Mouse (Mus musculus): ENCODE measurements around the gene Slco2b1. TPM values are rescaled to one million over a fixed set of nuclear protein-coding genes. Genes with fewer than 3 reads are reported as not detected.
"Not testable (repeated sequence)": the region's sequence is repeated elsewhere in the genome, so short reads cannot be mapped to it uniquely, and the experiment has no call there.

Gene Slco2b1
- polyA plus RNA-seq, 1 experiment from 2014 or later = 3.0 TPM

DNA sequence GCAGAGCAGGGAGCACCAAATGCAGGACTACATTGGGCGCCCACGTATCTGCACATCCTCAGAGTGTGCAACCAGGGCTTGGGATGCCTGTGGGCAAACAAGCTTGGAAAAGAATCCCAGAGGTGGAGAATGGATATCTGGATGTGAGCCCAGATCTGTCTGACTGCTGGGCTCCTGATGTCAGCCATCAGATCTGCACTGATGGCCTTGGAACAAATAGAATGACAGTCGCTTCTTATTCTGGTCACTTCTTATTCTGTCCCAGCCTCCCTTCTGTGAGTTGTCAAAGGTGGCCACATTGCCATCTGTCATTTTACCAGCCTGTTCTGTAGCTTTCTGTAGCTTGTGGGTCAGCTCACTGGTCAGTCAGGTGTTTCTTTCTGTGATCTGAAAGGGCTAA lies 12.6 kb downstream of the Slco2b1 start:
- Histone ChIP-seq H3K4me3 (ENCODE audit: low read length) (no peak overlapping the region), H3K9ac (replicated peaks; ENCODE audit: low read length) (no peak overlapping the region), H3K4me2 (replicated peaks; ENCODE audit: low read depth, low read length) (no peak overlapping the region), H3K9me3 (ENCODE audit: low read length) (no peaks in the 10 kb centered on the region), H3K4me1 (ENCODE audit: insufficient read depth, low read length) (peaks cover 11% of the 10 kb centered on the region; the same call in 1 of the 2 replicates), H3K27ac (ENCODE audit: low read length) (no peak overlapping the region), H3K36me3 (ENCODE audit: insufficient read depth, low read length) (no peaks in the 10 kb centered on the region), H3K27me3 (ENCODE audit: insufficient read depth, low read length) (no peaks in the 10 kb centered on the region)
- ATAC-seq (ENCODE audit: low FRiP score, low TSS enrichment) = no peak
- 91% methylated on average over 3 of the region's 3 CpGs for WGBS

DNA sequence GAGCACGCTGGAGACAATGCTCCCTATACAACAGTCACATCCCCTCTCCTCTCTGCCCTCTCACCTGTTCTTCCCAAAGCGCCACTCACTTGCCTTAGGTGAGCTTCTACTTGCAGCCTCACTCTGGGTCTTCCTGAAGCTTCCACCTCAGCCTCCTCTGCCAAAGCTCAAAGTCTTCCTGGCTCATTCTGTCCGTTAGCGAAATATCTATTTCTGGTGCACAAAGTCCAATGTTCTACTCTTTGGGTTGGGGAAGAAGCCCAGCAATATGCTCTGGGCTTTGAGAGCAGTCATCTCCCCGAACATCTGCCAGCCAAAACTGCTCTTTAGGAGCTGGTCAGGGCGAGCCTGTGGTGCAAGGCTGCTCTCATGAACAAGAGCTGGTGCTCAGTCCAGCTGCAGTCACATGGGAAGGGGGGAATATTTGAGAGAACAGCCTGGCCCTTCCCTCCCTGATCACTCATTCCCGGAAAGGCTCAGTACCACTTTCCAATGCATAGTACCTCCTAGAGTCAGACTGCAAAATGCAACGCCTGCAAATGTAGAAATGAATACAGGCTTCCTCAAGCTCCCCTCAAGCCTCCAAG lies 15.6 kb downstream of the Slco2b1 start:
- no peak for ATAC-seq (ENCODE audit: low FRiP score, low TSS enrichment)
- WGBS = 93% methylated on average over 8 of the region's 8 CpGs
- Histone ChIP-seq H3K9me3 (ENCODE audit: low read length) (no peaks in the 10 kb centered on the region), H3K4me2 (replicated peaks; ENCODE audit: low read depth, low read length) (no peak overlapping the region), H3K27me3 (ENCODE audit: insufficient read depth, low read length) (no peaks in the 10 kb centered on the region), H3K9ac (replicated peaks; ENCODE audit: low read length) (no peak overlapping the region), H3K27ac (ENCODE audit: low read length) (no peak overlapping the region), H3K4me1 (ENCODE audit: insufficient read depth, low read length) (0 out of 2 replicates have a peak, but pooled peaks cover 7% of the 10 kb centered on the region), H3K36me3 (ENCODE audit: insufficient read depth, low read length) (no peaks in the 10 kb centered on the region), H3K4me3 (ENCODE audit: low read length) (no peak overlapping the region)

DNA sequence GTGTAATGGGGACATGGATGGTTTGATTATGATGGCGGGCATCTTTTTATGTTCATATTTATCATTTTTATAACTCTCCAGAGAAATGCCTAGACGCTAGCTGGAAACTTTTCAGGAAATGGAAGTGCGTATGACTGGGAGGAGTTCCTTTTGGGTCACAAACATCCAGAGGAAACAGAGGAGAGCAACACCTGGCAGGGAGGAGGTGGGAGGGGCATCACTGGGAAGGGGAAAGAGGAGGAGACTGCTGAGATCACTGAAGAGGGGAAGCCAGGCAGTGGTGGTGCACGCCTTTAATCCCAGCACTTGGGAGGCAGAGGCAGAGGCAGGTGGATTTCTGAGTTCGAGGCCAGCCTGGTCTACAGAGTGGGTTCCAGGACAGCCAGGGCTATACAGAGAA lies 16.7 kb downstream of the Slco2b1 start:
- not testable (repeated sequence) for H3K4me2 ChIP-seq (replicated peaks; ENCODE audit: low read depth, low read length); ATAC-seq (ENCODE audit: low FRiP score, low TSS enrichment); H3K27me3 ChIP-seq (ENCODE audit: insufficient read depth, low read length); H3K4me1 ChIP-seq (ENCODE audit: insufficient read depth, low read length); H3K4me3 ChIP-seq (ENCODE audit: low read length); H3K36me3 ChIP-seq (ENCODE audit: insufficient read depth, low read length); H3K9ac ChIP-seq (replicated peaks; ENCODE audit: low read length); H3K9me3 ChIP-seq (ENCODE audit: low read length); H3K27ac ChIP-seq (ENCODE audit: low read length)
- WGBS = 64% methylated on average over 5 of the region's 5 CpGs

DNA sequence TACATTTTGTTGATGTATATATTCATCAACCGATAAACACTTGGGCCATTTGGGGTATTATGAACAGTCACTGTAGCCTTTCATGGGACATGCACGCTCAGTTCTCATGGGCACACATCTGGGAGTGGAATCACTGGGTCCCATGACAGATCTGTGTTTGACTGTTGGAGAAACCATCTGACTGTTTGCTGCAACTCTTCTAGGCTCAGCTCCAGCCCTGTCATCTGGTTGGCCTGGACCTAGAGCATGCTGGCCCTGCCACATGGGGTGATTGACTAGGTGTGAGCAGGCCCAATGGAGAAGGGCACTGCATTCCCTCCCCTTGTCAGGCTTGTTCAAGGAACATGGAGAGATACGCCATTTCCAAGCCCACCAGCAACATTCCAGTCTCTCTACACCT lies 17.2 kb downstream of the Slco2b1 start:
- Histone ChIP-seq H3K4me2 (replicated peaks; ENCODE audit: low read depth, low read length) (no peak overlapping the region), H3K36me3 (ENCODE audit: insufficient read depth, low read length) (no peaks in the 10 kb centered on the region), H3K9ac (replicated peaks; ENCODE audit: low read length) (no peak overlapping the region), H3K27ac (ENCODE audit: low read length) (no peak overlapping the region), H3K4me1 (ENCODE audit: insufficient read depth, low read length) (no peaks in the 10 kb centered on the region), H3K4me3 (ENCODE audit: low read length) (no peak overlapping the region), H3K27me3 (ENCODE audit: insufficient read depth, low read length) (no peaks in the 10 kb centered on the region), H3K9me3 (ENCODE audit: low read length) (no peaks in the 10 kb centered on the region)
- no peak for ATAC-seq (ENCODE audit: low FRiP score, low TSS enrichment)
- WGBS = 82% methylated on average over 3 of the region's 3 CpGs

DNA sequence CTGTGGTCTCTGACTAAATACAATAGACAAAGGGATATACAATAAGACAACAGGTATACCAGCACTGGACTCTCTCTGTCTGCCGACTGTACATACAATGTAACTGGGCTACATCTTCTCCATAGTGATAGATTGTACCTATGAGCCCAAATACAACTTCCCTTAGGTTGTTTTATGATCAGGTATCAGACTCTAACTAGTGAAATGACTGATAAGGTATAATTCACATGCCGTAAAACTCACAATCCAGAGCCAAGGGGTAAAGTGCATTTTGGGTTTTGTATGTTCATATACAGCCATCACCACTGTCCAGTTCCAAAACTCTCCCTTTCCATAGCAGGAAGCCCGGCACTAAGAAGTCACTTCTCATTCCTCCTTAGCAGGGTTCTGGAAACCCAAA lies 17.8 kb downstream of the Slco2b1 start:
- no peaks in the 10 kb centered on the region for H3K36me3 ChIP-seq (ENCODE audit: insufficient read depth, low read length)
- ATAC-seq (ENCODE audit: low FRiP score, low TSS enrichment) = no peak
- no peak overlapping the region for H3K4me2 ChIP-seq (replicated peaks; ENCODE audit: low read depth, low read length)
- no peaks in the 10 kb centered on the region for H3K27me3 ChIP-seq (ENCODE audit: insufficient read depth, low read length)
- H3K9ac ChIP-seq (replicated peaks; ENCODE audit: low read length) = no peak overlapping the region
- no peaks in the 10 kb centered on the region for H3K4me1 ChIP-seq (ENCODE audit: insufficient read depth, low read length)
- H3K4me3 ChIP-seq (ENCODE audit: low read length) = no peak overlapping the region
- H3K27ac ChIP-seq (ENCODE audit: low read length) = no peak overlapping the region
- no peaks in the 10 kb centered on the region for H3K9me3 ChIP-seq (ENCODE audit: low read length)
- WGBS = 96% methylated on average over 3 of the region's 3 CpGs

DNA sequence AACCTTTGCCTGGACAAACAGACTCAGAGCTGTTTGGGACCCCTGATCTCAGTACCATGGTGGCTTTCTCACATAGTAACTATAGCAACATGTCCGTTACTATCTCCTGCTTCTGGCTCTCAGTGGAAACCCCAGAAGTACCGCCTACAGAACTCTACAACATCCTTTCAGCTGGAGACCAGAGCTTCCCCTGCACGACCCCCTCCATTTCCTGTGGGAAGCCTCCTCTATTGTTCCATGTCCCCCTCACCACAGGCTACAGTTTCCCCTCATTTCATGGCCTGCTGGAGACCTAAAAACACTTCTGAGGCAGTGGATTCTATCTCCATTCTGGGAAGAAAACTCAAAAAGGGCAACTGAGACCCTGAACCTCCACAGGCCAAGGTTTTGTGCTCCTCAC lies 18.7 kb downstream of the Slco2b1 start:
- Histone ChIP-seq H3K4me3 (ENCODE audit: low read length) (no peak overlapping the region), H3K4me1 (ENCODE audit: insufficient read depth, low read length) (no peaks in the 10 kb centered on the region), H3K4me2 (replicated peaks; ENCODE audit: low read depth, low read length) (no peak overlapping the region), H3K9me3 (ENCODE audit: low read length) (no peaks in the 10 kb centered on the region), H3K27me3 (ENCODE audit: insufficient read depth, low read length) (no peaks in the 10 kb centered on the region), H3K36me3 (ENCODE audit: insufficient read depth, low read length) (no peaks in the 10 kb centered on the region), H3K9ac (replicated peaks; ENCODE audit: low read length) (no peak overlapping the region), H3K27ac (ENCODE audit: low read length) (no peak overlapping the region)
- no peak for ATAC-seq (ENCODE audit: low FRiP score, low TSS enrichment)
- WGBS = 42% methylated on average over 3 of the region's 3 CpGs

DNA sequence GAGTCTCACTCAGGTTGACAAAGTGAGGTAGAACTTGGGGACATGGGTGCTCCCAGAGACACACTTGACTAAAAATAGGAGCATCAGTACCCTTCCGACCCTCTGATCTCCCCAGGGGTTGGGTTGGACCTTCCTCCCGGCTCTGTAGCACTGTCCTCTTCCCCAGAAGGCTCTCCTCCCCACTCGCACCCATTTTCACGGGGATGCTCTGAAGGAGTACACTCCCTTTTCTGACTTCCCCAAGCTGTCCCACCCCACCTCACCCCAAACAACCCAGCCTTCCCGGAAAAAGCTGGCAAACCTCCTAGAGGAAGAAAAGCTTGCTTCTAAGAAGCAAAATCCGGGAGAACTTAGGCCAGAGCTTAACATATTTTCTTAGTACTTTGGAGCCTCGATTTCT lies 20.3 kb downstream of the Slco2b1 start:
- 72% methylated on average over 7 of the region's 7 CpGs for WGBS
- Histone ChIP-seq H3K9me3 (ENCODE audit: low read length) (no peaks in the 10 kb centered on the region), H3K9ac (replicated peaks; ENCODE audit: low read length) (no peak overlapping the region), H3K36me3 (ENCODE audit: insufficient read depth, low read length) (no peaks in the 10 kb centered on the region), H3K4me1 (ENCODE audit: insufficient read depth, low read length) (no peaks in the 10 kb centered on the region), H3K27ac (ENCODE audit: low read length) (no peak overlapping the region), H3K4me2 (replicated peaks; ENCODE audit: low read depth, low read length) (no peak overlapping the region), H3K4me3 (ENCODE audit: low read length) (no peak overlapping the region), H3K27me3 (ENCODE audit: insufficient read depth, low read length) (no peaks in the 10 kb centered on the region)
- ATAC-seq (ENCODE audit: low FRiP score, low TSS enrichment) = no peak

DNA sequence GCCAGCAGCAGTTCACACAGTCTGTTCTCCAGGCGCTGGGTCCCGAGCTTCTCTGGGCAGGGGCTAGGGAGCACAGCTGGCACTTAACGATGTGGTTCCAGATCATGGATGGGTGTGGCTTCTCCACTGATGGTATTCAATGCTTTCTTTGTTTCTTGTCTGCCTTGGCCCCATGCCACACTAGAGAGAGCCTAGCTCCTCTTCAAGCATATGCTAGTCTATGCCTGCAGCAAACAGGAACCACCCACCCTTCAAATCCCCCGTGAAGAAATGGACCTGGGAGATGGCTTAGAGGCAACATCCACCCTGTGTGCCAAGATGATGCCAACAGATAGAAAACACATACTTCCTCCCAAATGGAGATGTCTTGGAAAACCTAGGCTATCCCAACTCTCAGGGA lies 27.1 kb downstream of the Slco2b1 start:
- no peaks in the 10 kb centered on the region for H3K4me1 ChIP-seq (ENCODE audit: insufficient read depth, low read length)
- H3K36me3 ChIP-seq (ENCODE audit: insufficient read depth, low read length) = no peaks in the 10 kb centered on the region
- H3K27ac ChIP-seq (ENCODE audit: low read length) = no peak overlapping the region
- no peaks in the 10 kb centered on the region for H3K27me3 ChIP-seq (ENCODE audit: insufficient read depth, low read length)
- no peak overlapping the region for H3K4me3 ChIP-seq (ENCODE audit: low read length)
- no peaks in the 10 kb centered on the region for H3K9me3 ChIP-seq (ENCODE audit: low read length)
- ATAC-seq (ENCODE audit: low FRiP score, low TSS enrichment) = no peak
- H3K4me2 ChIP-seq (replicated peaks; ENCODE audit: low read depth, low read length) = no peak overlapping the region
- 60% methylated on average over 4 of the region's 4 CpGs for WGBS
- no peak overlapping the region for H3K9ac ChIP-seq (replicated peaks; ENCODE audit: low read length)

DNA sequence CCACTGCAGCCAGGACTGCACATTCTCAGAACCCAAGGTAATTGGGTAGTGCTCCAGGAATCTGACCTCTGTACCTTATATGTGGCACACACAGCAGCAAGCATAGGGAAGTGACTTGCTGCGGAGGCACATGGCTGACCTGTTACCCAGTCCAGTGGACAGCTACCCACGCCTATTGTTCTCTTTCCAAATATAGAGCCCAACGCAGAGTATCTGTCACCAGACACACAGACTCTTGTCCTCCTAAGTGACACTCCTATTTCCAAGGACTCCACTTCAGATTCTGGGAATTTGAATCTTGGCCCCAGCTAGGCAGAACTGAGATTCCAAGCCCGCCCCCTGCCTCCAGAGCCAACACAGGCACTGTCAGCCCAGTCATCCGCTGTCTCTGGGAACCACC lies 30.4 kb downstream of the Slco2b1 start:
- Histone ChIP-seq H3K9ac (replicated peaks; ENCODE audit: low read length) (no peak overlapping the region), H3K4me2 (replicated peaks; ENCODE audit: low read depth, low read length) (no peak overlapping the region), H3K27me3 (ENCODE audit: insufficient read depth, low read length) (no peaks in the 10 kb centered on the region), H3K4me1 (ENCODE audit: insufficient read depth, low read length) (no peaks in the 10 kb centered on the region), H3K27ac (ENCODE audit: low read length) (no peak overlapping the region), H3K4me3 (ENCODE audit: low read length) (no peak overlapping the region), H3K9me3 (ENCODE audit: low read length) (no peaks in the 10 kb centered on the region), H3K36me3 (ENCODE audit: insufficient read depth, low read length) (no peaks in the 10 kb centered on the region)
- no peak for ATAC-seq (ENCODE audit: low FRiP score, low TSS enrichment)
- 69% methylated on average over 5 of the region's 5 CpGs for WGBS

DNA sequence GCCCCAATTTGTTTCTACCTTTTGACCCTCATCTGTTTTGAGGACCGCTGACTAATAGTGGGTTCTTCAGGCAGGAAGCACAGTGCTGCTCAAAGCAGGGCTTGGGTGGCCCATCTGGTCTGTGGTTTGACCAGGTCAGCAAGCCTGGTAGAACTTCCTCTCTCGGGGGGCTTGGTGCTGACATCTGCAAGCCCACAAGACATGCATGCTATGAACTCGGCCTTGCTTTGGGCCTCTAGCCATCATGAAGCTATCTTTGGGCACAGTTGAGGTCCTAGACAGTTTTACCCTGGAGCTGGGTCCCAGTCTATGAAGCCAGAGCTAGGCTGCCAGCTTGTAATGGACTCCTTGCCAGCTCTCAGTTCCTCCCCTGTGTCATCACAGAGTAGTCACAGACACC lies 36.2 kb downstream of the Slco2b1 start:
- no peak overlapping the region for H3K9ac ChIP-seq (replicated peaks; ENCODE audit: low read length)
- H3K9me3 ChIP-seq (ENCODE audit: low read length) = no peaks in the 10 kb centered on the region
- ATAC-seq (ENCODE audit: low FRiP score, low TSS enrichment) = no peak
- no peak overlapping the region for H3K4me2 ChIP-seq (replicated peaks; ENCODE audit: low read depth, low read length)
- H3K4me1 ChIP-seq (ENCODE audit: insufficient read depth, low read length) = no peaks in the 10 kb centered on the region
- no peaks in the 10 kb centered on the region for H3K27me3 ChIP-seq (ENCODE audit: insufficient read depth, low read length)
- no peaks in the 10 kb centered on the region for H3K36me3 ChIP-seq (ENCODE audit: insufficient read depth, low read length)
- 82% methylated on average over 3 of the region's 3 CpGs for WGBS
- no peak overlapping the region for H3K4me3 ChIP-seq (ENCODE audit: low read length)
- no peak overlapping the region for H3K27ac ChIP-seq (ENCODE audit: low read length)

Data from kidney, embryonic 16.5 days (tissue).